Mouse (Mus musculus): ENCODE results near the gene Ncapg.

GRCm38 (mm10) chr5:45679955-45680354, 10.2 kb downstream of the Ncapg start:
- TF ChIP-seq CTCF (IDR thresholded peaks at IDR 0.05; ENCODE audit: control insufficient read depth, insufficient read depth, low read length) (no peak), POLR2A (IDR thresholded peaks at IDR 0.05; ENCODE audit: borderline replicate concordance, control insufficient read depth, low read depth, low read length) (no peak)
